Mouse (Mus musculus): ENCODE measurements around the gene Cbln3. TPM values are rescaled to one million over a fixed set of nuclear protein-coding genes. Genes with fewer than 3 reads are reported as not detected.

Gene Cbln3
- not detected for total RNA-seq (2021)
- long read RNA-seq, experiment 1: 0 reads
- long read RNA-seq, experiment 2: 0 reads

DNA sequence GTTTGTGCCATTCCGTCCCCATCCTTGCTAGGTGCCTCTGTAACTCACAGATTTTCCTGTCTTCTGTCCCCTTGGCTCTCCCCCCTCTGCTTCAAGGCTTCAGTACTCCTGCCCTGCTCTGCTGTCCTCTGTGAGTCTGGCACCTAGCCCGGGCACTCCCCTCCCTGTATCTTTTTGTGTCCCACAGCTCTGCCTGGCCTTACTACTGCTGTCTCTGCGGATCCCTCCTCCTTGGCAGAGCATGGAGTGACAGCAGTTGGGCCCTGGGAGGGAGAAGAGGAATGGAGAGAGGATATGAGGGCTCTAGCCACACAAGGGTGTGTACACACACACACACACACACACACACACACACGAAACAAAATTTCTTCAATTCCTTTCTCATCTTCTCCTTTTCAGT, at the start of gene Cbln3:
Gene Cbln3 (minus strand): TSS at position 227 of the 400 bp plus-strand sequence.
- intact Hi-C loops (cut with DNase I): no loop called here

GRCm38 (mm10) chr14:55933586-55933985, 49.4 kb upstream of the Cbln3 start:
- peak; percentile 15 to 16 for DNase-seq
- intact Hi-C loops (cut with DNase I): no loop called here

More for the DNA sequence above, at the start of gene Cbln3:
- DNase-seq: peak in 1 of 2 experiments; percentile 57

- intact Hi-C loops (cut with DNase I): no loop called here
Observed at GRCm38 (mm10) chr14:55929263-55929997, 45.2 kb upstream of the Cbln3 start.

GRCm38 (mm10) chr14:55926847-55927246, 42.7 kb upstream of the Cbln3 start:
- DNase-seq: no peak
- intact Hi-C loops (cut with DNase I): no loop called here

More at GRCm38 (mm10) chr14:55929263-55929997, 45.2 kb upstream of the Cbln3 start:
- DNase-seq: no peak

DNA sequence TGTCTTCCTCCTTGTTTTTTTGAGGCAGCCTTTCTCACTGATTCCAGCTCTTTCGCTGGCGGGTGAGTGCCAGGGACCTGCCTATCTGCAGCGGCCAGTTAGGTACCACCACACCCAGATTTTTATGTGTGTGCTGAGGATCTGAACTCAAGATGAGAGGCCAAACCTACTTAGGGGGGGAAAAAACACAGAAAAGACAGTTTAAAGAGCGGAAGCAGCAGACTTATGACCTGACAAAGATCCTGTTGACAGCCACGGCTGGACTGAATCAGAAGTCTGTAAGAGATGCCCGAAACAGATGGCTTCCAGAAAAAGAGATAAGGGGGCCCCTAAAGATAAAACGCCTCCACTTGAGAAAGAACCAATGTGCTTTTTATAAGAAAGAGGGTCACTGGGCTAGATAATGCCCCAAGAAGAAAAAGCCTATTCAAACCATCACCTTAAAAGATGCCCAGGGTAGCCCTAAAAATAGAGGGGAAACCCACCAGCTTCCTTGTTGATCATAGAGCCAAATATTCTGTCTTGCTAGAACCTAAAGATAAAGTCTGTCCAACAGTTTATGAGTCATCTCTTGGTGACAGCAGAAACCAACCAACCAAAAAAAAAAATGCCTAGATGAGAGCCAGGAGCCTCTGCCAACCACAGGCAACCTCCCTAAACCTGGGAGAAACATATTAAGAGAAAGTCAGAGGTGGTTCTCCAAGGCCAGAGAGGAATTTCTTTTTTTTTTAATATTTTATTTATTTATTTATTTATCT, 38.5 kb upstream of the Cbln3 start:
- no peak for DNase-seq
- intact Hi-C loops (cut with DNase I): no loop called here

- peak in 1 of 2 experiments; percentile 56 for DNase-seq
- intact Hi-C loops (cut with DNase I): loop anchor here (2.0 to 5.0 kb wide), 3 partner anchors 46 to 136 kb away; partner anchors contain the start of genes Adcy4 and Nfatc4
Observed at GRCm38 (mm10) chr14:55918240-55919082, 34.3 kb upstream of the Cbln3 start.

DNA sequence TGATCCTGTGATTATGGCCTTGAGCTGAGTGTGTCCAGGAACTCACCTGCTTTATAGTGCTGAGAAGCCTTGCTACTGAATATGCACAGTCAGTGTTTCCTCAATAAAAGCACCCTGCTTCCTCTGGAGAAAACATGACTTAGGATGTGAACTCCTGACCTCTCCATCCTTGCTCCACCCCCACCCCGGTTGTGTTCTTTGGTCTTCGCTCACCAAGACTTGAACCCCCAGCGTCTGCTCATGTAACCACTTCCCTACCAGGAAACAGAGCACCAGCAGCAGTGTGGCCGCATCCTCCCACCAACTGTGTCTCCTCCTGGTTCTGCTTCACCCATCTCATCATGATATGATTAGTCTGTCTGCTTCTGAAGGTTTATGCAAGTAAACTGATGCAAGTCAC, 29.2 kb upstream of the Cbln3 start:
- intact Hi-C loops (cut with DNase I): no loop called here
- no peak for DNase-seq

GRCm38 (mm10) chr14:55905518-55905917, 21.3 kb upstream of the Cbln3 start:
- intact Hi-C loops (cut with DNase I): no loop called here
- DNase-seq: no peak

GRCm38 (mm10) chr14:55900414-55900755, 16.2 kb upstream of the Cbln3 start:
- no peak for DNase-seq
- intact Hi-C loops (cut with DNase I): loop anchor here (5.0 kb wide), 1 partner anchor 218 kb away; the partner anchor contains the start of gene Tinf2

- intact Hi-C loops (cut with DNase I): loop anchor here (5.0 kb wide), 1 partner anchor 218 kb away; the partner anchor contains the start of gene Tinf2
- peak; percentile 72 to 73 for DNase-seq
Observed at GRCm38 (mm10) chr14:55899701-55900413, 15.7 kb upstream of the Cbln3 start, which contains the start of gene Sdr39u1. Sdr39u1 (minus strand) TSS chr14:55900293.

- DNase-seq: no peak
- intact Hi-C loops (cut with DNase I): no loop called here
Observed at GRCm38 (mm10) chr14:55898947-55899346, 14.8 kb upstream of the Cbln3 start.

GRCm38 (mm10) chr14:55897671-55898070, 13.5 kb upstream of the Cbln3 start:
- DNase-seq: no peak
- intact Hi-C loops (cut with DNase I): no loop called here

GRCm38 (mm10) chr14:55886571-55887382, 2.6 kb upstream of the Cbln3 start:
- DNase-seq: no peak
- intact Hi-C loops (cut with DNase I): no loop called here

DNA sequence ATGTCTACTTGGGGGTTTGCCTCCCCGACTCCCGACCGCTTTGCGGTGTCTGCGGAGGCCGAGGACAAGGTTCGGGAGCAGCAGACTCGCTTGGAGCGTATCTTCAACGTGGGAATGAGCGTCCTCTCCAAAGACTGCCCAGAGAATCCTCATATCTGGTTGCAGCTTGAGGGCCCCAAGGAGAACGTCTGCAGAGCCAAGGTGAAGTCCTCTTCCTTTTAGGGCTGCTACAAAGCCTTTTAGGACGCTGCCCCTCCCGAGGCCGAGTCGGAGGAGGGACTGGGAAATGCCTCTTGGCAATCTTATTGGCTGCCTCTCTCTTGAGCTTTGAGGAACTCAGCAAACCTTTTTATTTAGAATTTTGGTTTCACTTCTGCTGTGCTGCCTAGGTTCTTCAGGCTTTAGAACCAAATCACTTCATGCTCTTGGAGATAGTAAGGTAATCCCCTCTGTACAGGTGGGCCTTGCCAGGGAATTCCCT, 1.6 kb upstream of the Cbln3 start:
- DNase-seq: peak; percentile 38 to 51
- intact Hi-C loops (cut with DNase I): no loop called here

DNA sequence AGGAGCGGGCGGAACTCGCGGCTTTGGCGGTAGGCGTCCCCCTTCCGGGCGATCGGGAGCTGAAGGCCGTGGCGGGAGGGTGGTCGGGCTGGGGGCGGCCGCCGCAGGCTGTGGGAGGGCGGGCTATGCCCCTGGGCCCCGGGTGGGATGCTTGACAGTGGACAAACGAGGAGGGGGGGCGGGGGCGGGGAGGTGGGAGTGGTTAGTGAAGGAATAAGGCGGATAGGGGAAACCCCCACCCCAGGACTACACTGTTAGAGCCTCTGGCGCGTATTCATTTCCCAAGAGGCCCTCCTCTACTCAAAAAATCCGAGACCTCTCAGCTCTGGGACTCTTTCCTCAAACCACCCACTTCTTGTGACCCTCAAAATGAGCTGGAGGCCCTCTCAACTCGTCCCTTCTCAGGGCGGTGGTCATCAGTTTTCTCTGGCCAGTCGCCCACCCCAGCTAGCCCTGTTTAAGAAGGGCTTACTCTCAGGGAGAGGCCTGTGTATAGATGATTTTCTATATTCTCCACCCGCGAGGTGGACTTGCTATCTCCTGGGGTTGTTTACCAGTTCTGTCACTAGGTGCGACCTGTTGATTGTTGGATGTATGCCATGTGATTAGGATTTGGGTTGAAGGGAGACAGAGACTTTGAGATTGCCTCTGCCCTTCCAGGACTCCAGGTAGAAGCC, 1.1 kb upstream of the Cbln3 start:
- DNase-seq: no peak
- intact Hi-C loops (cut with DNase I): no loop called here

DNA sequence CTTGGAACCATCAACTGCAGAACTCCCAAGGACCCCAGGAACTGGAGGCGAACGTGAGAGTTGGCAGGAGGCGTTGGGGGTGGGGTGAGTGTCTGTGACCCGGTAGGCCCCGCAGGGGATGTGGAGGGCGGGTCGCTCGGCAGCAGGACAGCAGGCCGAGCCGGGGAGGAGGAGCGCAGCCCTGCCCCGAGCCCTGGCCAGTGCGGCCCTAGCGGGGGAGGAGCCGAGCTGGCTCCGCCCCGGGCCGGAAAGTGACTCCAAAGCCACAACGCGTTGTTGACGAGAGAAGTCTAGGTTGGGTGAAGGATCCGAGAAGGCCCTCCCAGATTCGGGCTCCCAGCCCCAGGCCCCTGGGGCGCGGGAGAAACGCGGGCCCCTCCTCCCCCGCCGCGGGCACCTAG, 521 bp upstream of the Cbln3 start, which contains the start of gene Khnyn:
Gene Khnyn (plus strand): TSS at position 235 of the 401 bp plus-strand sequence.
- intact Hi-C loops (cut with DNase I): no loop called here

GRCm38 (mm10) chr14:55883663-55884062, 529 bp downstream of the Cbln3 start:
- intact Hi-C loops (cut with DNase I): no loop called here
- DNase-seq: no peak

More for the DNA sequence above, 521 bp upstream of the Cbln3 start, which contains the start of gene Khnyn:
- peak; percentile 91 for DNase-seq

DNA sequence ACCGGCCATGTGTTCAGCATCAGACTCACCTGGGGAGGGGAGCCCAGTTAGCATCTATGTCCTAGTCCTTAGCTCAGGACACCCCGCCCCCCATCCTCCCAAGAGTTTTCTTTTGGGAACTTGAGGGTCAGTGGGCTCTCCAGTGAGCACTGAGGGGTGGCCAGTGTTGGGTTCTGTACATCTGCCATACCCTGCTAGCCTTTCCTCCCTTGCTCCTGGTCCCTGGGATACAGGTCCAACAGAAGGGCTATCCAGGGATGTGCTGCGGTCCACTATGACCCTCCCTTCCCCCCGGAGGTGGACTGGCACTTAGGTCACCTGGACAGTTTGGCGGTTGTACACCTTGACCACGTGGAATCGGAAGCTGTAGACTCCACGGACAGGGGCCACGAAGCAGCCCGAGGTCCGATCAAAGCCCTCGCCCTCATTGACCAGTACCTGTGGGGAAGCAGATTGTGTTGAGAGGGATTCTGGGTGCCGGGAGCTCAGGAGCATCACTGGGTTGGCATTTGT, 987 bp downstream of the Cbln3 start:
- intact Hi-C loops (cut with DNase I): no loop called here
- no peak for DNase-seq

Data from gastrocnemius, postnatal 36 days (tissue).